Mouse (Mus musculus): ENCODE measurements around the gene Spats2.

GRCm38 (mm10) chr15:99215741-99216463 lies 90.2 kb downstream of the Spats2 start:
- no peak for TF ChIP-seq POLR2A (IDR thresholded peaks at IDR 0.05; ENCODE audit: insufficient read length, low read depth)
- TF ChIP-seq MYOD1 (IDR thresholded peaks at IDR 0.05; ENCODE audit: control insufficient read depth in 1 of 3, insufficient read length in 2 of 3, low read depth in 2 of 3): no peak
- TF ChIP-seq MAX (IDR thresholded peaks at IDR 0.05; ENCODE audit: low read depth): no peak
- no peak for TF ChIP-seq POLR2AphosphoS2 (IDR thresholded peaks at IDR 0.05; ENCODE audit: insufficient read length, low read depth)
- TF ChIP-seq TCF3 (IDR thresholded peaks at IDR 0.05; ENCODE audit: insufficient read length, low read depth): no peak
